Mouse (Mus musculus): ENCODE results near the gene Pagr1b. TPM values are rescaled to one million over a fixed set of nuclear protein-coding genes. Genes with fewer than 3 reads are reported as not detected.

The Pagr1b gene
- 1 to 10 TPM; 3.5 to 8.3 TPM for total RNA-seq (2021)
- long read RNA-seq, experiment 1 = 0 reads
- long read RNA-seq, experiment 2 = 0 reads

GRCm38 (mm10) chr7:127016481-127016485, at the start of gene Pagr1b:
Pagr1b (minus strand) TSS chr7:127016484.
- DNase-seq (ENCODE audit: low spot score in 2 of 2) = no peak

- no peak for DNase-seq (ENCODE audit: low spot score in 2 of 2)
Observed at GRCm38 (mm10) chr7:127065538-127065937, 49.3 kb upstream of the Pagr1b start.

GRCm38 (mm10) chr7:127055026-127055585, 38.8 kb upstream of the Pagr1b start:
- no peak for DNase-seq (ENCODE audit: low spot score in 2 of 2)

GRCm38 (mm10) chr7:127041851-127042672, 25.8 kb upstream of the Pagr1b start, which contains the start of gene Kif22:
Kif22 (minus strand) TSS chr7:127042471.
- DNase-seq (ENCODE audit: low spot score in 2 of 2) = peak; percentile 76 to 86

GRCm38 (mm10) chr7:127031244-127031643, 15.0 kb upstream of the Pagr1b start:
- DNase-seq (ENCODE audit: low spot score in 2 of 2) = no peak

- DNase-seq (ENCODE audit: low spot score in 2 of 2) = no peak
Observed at GRCm38 (mm10) chr7:127030172-127030571, 13.9 kb upstream of the Pagr1b start.

- DNase-seq (ENCODE audit: low spot score in 2 of 2) = no peak
Observed at GRCm38 (mm10) chr7:127027885-127028284, 11.6 kb upstream of the Pagr1b start.

- peak; percentile 94 to 99 for DNase-seq (ENCODE audit: low spot score in 2 of 2)
Observed at GRCm38 (mm10) chr7:127026984-127027726, 10.9 kb upstream of the Pagr1b start, which contains the start of gene Maz. Maz (minus strand) TSS chr7:127027037.

- peak in 1 of 2 experiments; percentile 68 for DNase-seq (ENCODE audit: low spot score in 2 of 2)
Observed at GRCm38 (mm10) chr7:127026616-127026983, 10.3 kb upstream of the Pagr1b start.

GRCm38 (mm10) chr7:127026161-127026600, 9.9 kb upstream of the Pagr1b start:
- peak; percentile 51 to 62 for DNase-seq (ENCODE audit: low spot score in 2 of 2)

GRCm38 (mm10) chr7:127025556-127026160, 9.4 kb upstream of the Pagr1b start:
- peak in 1 of 2 experiments; percentile 44 for DNase-seq (ENCODE audit: low spot score in 2 of 2)

- DNase-seq (ENCODE audit: low spot score in 2 of 2) = peak; percentile 64 to 65
Observed at GRCm38 (mm10) chr7:127024755-127025555, 8.7 kb upstream of the Pagr1b start.

- no peak for DNase-seq (ENCODE audit: low spot score in 2 of 2)
Observed at GRCm38 (mm10) chr7:127023896-127024690, 7.8 kb upstream of the Pagr1b start.

GRCm38 (mm10) chr7:127023272-127023691, 7.0 kb upstream of the Pagr1b start:
- no peak for DNase-seq (ENCODE audit: low spot score in 2 of 2)

- DNase-seq (ENCODE audit: low spot score in 2 of 2) = no peak
Observed at GRCm38 (mm10) chr7:127022528-127023271, 6.4 kb upstream of the Pagr1b start.

- DNase-seq (ENCODE audit: low spot score in 2 of 2) = no peak
Observed at GRCm38 (mm10) chr7:127021563-127022527, 5.6 kb upstream of the Pagr1b start.

GRCm38 (mm10) chr7:127020901-127021562, 4.7 kb upstream of the Pagr1b start, which contains the start of the genes Gm42742 and Prrt2:
Gm42742 (minus strand) TSS chr7:127021097.
Prrt2 (minus strand) TSS chr7:127021211.
- peak in 1 of 2 experiments; percentile 38 for DNase-seq (ENCODE audit: low spot score in 2 of 2)

- no peak for DNase-seq (ENCODE audit: low spot score in 2 of 2)
Observed at GRCm38 (mm10) chr7:127020491-127020890, 4.2 kb upstream of the Pagr1b start.
